Mouse (Mus musculus): ENCODE data around the gene Nop16.
"Not testable (repeated sequence)": the region's sequence is repeated elsewhere in the genome, so short reads cannot be mapped to it uniquely, and the experiment has no call there.

Gene Nop16

GRCm38 (mm10) chr13:54589996-54590951 lies at the start of gene Nop16, which contains the start of gene Higd2a:
TSS of gene Nop16 (minus strand) at chr13:54590090.
TSS of gene Higd2a (plus strand) at chr13:54590207.
- DNase-seq (ENCODE audit: low read depth, low spot score) = peak; percentile 99

- no peak for DNase-seq (ENCODE audit: low read depth, low spot score)
These were observed 45.1 kb upstream of the Nop16 start for GRCm38 (mm10) chr13:54635011-54635410.

GRCm38 (mm10) chr13:54632731-54633277 lies 42.9 kb upstream of the Nop16 start:
- DNase-seq (ENCODE audit: low read depth, low spot score) = no peak

GRCm38 (mm10) chr13:54629128-54629527 lies 39.2 kb upstream of the Nop16 start:
- DNase-seq (ENCODE audit: low read depth, low spot score) = no peak

GRCm38 (mm10) chr13:54621960-54622521 lies 32.2 kb upstream of the Nop16 start:
- no peak for DNase-seq (ENCODE audit: low read depth, low spot score)

GRCm38 (mm10) chr13:54621155-54621932 lies 31.5 kb upstream of the Nop16 start, which contains the start of gene Faf2:
TSS of gene Faf2 (plus strand) at chr13:54621784.
- DNase-seq (ENCODE audit: low read depth, low spot score) = peak; percentile 91

GRCm38 (mm10) chr13:54616998-54617397 lies 27.1 kb upstream of the Nop16 start:
- DNase-seq (ENCODE audit: low read depth, low spot score) = no peak

- no peak for DNase-seq (ENCODE audit: low read depth, low spot score)
These were observed 26.4 kb upstream of the Nop16 start for GRCm38 (mm10) chr13:54616307-54616706.

GRCm38 (mm10) chr13:54613141-54613540 lies 23.3 kb upstream of the Nop16 start:
- DNase-seq (ENCODE audit: low read depth, low spot score) = not testable (repeated sequence)

- DNase-seq (ENCODE audit: low read depth, low spot score) = peak; percentile 66
These were observed 21.3 kb upstream of the Nop16 start, which contains the start of gene Cltb for GRCm38 (mm10) chr13:54610972-54611754. TSS of gene Cltb (minus strand) at chr13:54611344.

GRCm38 (mm10) chr13:54610613-54610971 lies 20.7 kb upstream of the Nop16 start:
- DNase-seq (ENCODE audit: low read depth, low spot score) = no peak

- DNase-seq (ENCODE audit: low read depth, low spot score) = no peak
These were observed 19.4 kb upstream of the Nop16 start for GRCm38 (mm10) chr13:54609301-54609700.

- no peak for DNase-seq (ENCODE audit: low read depth, low spot score)
These were observed 18.8 kb upstream of the Nop16 start for GRCm38 (mm10) chr13:54608666-54609065.

GRCm38 (mm10) chr13:54608002-54608401 lies 18.1 kb upstream of the Nop16 start:
- no peak for DNase-seq (ENCODE audit: low read depth, low spot score)

- DNase-seq (ENCODE audit: low read depth, low spot score) = no peak
These were observed 17.3 kb upstream of the Nop16 start for GRCm38 (mm10) chr13:54607204-54607603.

- DNase-seq (ENCODE audit: low read depth, low spot score) = no peak
These were observed 15.5 kb upstream of the Nop16 start for GRCm38 (mm10) chr13:54605426-54605825.

GRCm38 (mm10) chr13:54604221-54604620 lies 14.3 kb upstream of the Nop16 start:
- DNase-seq (ENCODE audit: low read depth, low spot score) = no peak

GRCm38 (mm10) chr13:54603501-54603900 lies 13.6 kb upstream of the Nop16 start:
- no peak for DNase-seq (ENCODE audit: low read depth, low spot score)

- no peak for DNase-seq (ENCODE audit: low read depth, low spot score)
These were observed 12.8 kb upstream of the Nop16 start for GRCm38 (mm10) chr13:54602639-54603111.

GRCm38 (mm10) chr13:54598622-54599143 lies 8.8 kb upstream of the Nop16 start:
- no peak for DNase-seq (ENCODE audit: low read depth, low spot score)

All from c-Kit-negative CD71-positive TER-119-positive erythroid progenitor cells, embryonic 14.5 days (primary cell).